Mouse (Mus musculus) frontal cortex, postnatal 14 days (tissue): Measurements from ENCODE around the gene Atp8a2.
"Not testable (repeated sequence)": the region's sequence is repeated elsewhere in the genome, so short reads cannot be mapped to it uniquely, and the experiment has no call there.

Experiments
- DNase-seq, 2 experiments: peaks; one replicate each; pipeline ENCODE4 v3.0.0; 2022; ENCODE audit warnings: low spot score in 2 of 2

Atp8a2 gene

DNA sequence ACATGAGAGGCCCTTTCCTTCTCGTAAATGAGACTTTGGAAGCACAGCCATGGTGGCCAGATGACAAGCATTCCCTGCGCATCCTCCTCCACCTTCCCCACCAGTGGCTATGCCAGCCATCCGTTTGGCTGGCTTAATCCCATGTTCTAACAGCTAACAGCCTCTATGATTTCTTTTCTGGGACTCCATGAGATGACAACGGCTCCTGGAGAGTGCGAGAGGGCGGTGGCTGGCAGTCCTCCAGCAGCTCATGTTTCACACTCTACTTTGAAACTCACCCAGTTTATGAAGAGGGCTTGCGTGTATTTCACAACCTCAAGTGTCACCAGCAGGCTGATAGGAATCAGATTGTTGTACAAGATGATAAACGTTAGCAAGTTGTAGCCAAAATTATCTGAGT lies 170.3 kb downstream of the Atp8a2 start:
- DNase-seq, result peak; percentile 66 to 79

- peak; percentile 51 to 82 for DNase-seq
Measured at GRCm38 (mm10) chr14:60015891-60016290, 181.1 kb downstream of the Atp8a2 start.

- DNase-seq, result no peak
Measured at GRCm38 (mm10) chr14:60001801-60002200, 195.2 kb downstream of the Atp8a2 start.

DNA sequence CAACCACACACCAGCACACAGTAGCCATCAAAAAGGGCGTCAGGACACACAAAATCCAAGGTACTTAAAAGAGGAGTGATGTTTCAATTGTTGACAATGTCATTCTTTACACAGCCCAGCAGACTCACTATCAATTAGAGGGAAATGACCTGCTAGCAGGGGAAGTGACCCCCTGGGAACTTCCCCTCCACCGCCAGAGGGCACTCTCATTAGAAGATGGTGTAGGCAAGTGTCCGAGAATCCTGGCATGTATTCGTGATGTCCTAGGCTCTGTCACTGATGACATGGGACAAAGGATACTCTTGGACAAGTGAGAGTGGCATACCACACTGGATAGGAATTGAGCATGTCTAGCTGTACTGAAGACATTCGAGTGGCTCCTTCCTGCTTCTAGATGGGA lies 208.1 kb downstream of the Atp8a2 start:
- no peak for DNase-seq

- DNase-seq, result no peak
Measured at GRCm38 (mm10) chr14:59987975-59988374, 209.0 kb downstream of the Atp8a2 start.

GRCm38 (mm10) chr14:59978007-59978406 lies 219.0 kb downstream of the Atp8a2 start:
- DNase-seq, result no peak

GRCm38 (mm10) chr14:59971221-59971730 lies 225.7 kb downstream of the Atp8a2 start:
- DNase-seq, result no peak

DNA sequence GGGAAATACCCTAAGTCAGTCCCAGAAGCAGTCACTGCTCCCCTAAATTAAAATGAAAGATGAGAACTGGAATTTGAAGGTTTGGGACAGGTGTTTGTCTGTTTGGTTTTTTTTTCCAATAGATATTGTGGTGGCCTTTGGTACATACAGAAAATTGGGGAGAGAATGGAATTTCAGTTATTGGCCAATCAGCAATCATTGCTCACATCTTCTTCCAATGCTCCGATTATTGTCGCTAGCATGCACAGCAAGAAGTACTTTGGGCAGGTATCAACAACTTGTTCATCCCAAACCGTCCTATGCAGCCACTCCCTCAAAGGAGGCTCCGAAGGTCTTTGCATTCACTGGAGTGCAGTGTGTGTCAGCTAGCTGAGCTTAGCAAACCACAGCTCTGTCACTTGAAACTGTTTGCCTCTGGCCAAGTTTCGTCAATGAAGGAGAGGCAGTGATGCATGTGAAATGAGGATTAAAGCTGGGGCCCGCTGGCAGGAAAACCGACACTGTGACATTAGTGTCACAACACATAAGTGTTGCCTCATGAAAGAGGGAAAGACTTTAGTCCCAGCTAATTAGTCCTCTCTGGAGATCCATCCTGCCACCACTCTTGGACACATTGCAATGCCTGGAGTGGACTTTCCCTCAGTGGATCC lies 227.4 kb downstream of the Atp8a2 start:
- no peak for DNase-seq

DNA sequence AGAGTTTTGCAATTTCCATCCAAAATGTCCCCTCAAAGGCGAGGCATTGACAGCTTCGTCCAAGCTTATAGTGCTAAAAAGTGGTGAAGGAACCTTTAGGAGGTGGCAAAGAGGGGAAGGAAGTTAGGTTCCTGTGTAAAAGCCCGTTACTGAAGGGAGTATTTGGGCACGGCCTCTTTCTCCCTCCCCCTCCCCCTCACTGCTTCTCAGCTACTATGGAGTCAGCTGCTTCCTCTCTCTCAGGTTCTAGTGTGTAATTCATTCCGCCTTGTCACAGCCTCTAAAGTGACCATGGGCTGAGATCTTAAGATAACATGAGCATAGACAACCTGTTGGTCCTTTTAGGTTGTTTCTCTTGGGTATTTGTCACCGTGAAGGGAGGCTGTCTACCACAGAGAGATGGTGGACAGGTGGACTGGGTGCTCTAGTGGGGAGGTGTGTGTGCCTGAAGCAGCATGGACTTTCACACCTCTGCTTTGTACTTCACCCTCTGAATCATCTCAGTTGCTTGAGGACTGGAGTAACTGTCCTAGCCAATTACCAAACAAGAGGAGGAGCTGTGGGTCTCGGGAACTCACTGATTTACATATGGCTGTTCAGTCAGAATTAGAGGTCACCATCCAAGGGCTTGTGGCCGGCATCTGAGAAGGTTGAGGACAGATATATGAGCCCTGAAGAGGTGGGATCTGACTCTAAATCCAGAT lies 229.0 kb downstream of the Atp8a2 start:
- no peak for DNase-seq

GRCm38 (mm10) chr14:59966981-59967380 lies 230.0 kb downstream of the Atp8a2 start:
- DNase-seq, result no peak

GRCm38 (mm10) chr14:59964569-59964968 lies 232.4 kb downstream of the Atp8a2 start:
- no peak for DNase-seq

DNA sequence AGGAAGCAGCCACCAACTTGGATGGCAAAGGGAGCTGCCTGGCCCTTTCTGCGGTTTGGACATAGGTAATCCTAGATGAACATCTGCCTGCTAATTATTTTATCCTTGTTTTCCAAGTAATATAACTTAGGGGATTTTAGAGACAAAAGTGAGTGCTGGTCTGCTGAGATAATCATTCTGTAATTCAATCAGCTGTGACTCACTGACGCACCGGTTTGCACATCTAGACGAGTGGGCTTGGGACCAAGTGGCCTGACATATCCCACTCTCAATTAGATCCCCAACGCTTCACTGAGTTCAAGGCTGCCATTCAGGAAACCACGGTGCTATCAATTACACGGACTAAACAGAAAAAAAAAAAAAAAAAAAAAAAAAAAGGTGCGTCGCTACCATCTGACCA lies 236.0 kb downstream of the Atp8a2 start:
- DNase-seq, result no peak

- no peak for DNase-seq
Measured at GRCm38 (mm10) chr14:59960214-59960890, 236.6 kb downstream of the Atp8a2 start.

GRCm38 (mm10) chr14:59959723-59960122 lies 237.3 kb downstream of the Atp8a2 start:
- DNase-seq, result no peak

GRCm38 (mm10) chr14:59949983-59950382 lies 247.0 kb downstream of the Atp8a2 start:
- DNase-seq, result no peak

GRCm38 (mm10) chr14:59942864-59943611 lies 253.9 kb downstream of the Atp8a2 start:
- DNase-seq, result peak; percentile 51 to 80

- DNase-seq, result no peak
Measured at GRCm38 (mm10) chr14:59942199-59942598, 254.8 kb downstream of the Atp8a2 start.

GRCm38 (mm10) chr14:59932355-59932754 lies 264.6 kb downstream of the Atp8a2 start:
- DNase-seq, result no peak

DNA sequence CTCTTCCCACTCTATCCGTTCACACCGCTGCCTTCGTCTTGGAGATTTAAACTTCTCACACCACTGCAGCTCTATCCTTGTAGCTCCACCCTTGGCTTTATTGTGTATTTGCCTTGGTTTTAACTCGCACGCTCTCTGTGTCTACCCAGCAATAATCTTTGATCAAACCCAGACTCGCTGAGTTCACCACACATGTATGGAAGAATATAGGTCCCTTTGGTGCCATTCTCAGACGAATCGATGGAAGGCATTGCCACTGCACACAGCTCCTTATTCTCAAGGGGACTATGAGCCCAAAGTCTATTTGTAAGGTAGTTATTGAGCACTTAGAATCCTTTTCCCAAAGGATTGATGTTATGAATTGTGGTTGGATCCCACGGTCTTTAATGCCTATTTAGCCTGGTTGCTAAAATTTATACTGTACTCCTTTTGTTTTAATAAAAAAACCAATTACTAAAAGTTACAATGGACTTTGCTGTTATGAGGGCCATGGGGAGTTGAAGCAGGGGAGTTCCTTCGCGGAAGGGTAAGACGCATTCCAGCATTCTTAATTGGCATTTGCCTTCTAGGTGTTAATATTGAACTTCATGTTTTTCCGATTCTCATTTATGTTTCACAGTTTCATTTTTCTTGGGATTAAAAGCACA lies 265.4 kb downstream of the Atp8a2 start:
- DNase-seq, result no peak

DNA sequence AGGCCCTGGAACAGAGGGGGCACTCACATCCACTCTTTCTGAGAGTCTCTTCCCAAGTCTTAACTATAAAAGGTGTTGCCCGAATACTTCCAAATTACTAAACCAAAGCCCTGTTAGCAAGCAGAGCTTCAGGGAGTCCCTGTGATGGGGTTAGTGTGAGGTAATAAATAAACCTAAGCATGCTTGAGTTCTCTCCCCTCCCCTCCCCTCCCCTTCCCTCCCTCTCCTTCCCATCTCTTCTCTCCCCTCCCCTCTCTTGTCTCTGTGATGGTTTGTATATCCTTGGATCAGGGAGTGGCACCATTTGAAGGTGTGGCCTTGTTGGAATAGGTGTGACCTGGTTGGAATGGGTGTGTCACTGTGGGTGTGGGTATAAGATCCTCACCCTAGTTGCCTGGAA lies 267.8 kb downstream of the Atp8a2 start:
- not testable (repeated sequence) for DNase-seq

GRCm38 (mm10) chr14:59928781-59929180 lies 268.2 kb downstream of the Atp8a2 start:
- no peak for DNase-seq
